In the genomic region with DNA sequence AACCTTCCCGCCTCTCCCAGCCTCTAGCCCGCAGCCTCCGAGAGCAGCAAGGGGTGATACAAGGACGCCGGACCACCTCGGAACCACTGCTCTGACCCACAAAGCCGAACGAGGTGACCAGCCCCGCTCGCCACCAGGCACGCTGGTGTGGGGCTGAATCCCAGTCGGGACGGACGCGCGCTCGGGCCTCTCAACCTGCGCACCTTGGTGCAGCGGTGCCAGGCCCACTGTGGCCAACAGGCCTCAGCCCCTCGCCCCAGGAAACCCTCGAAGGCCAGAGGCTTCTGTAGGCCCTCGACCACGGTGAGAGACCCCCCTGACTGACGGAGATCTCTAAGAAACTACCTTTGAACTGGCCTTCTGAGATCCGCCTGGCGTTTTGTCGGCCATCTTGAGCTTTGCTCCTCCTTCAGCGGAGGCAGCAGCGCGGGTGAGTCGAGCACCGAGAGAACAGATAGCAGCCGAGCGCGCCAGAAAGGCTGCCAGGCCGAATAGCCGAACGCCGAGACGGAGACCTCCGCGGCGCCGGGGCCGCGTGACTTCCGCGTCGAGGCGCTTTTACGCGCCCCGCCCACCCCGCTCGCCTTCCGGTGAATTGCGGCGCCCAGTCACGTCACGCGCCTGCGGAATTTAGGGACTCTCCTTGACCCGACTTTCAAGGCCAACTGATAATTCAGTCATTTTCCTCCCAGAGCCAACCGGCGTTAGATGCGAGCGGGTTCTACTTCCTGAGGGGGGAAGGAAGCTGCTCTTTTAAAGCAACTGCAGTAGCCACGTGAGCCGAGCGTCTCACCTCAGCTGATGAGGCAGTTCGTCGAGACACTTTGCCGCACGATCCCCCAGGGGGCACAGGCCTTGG, we compare ENCODE assay signal across 1 mouse cellular context.
TF ChIP-seq lines count a peak whose summit lies in the region.

A gene (minus strand): TSS at position 525 of the 859 bp plus-strand sequence.

TF ChIP-seq in CH12.LX, 34 proteins besides CTCF, POLR2A, EP300 and RAD21 (continued from another document):
- TF ChIP-seq UBTF (IDR thresholded peaks at IDR 0.05; ENCODE audit: low read depth, low read length) (no peak), TBP (conservative IDR thresholded peaks at IDR 0.05; ENCODE audit: low read depth, low read length) (peak; percentile 65), HCFC1 (IDR thresholded peaks at IDR 0.05; ENCODE audit: low read depth, low read length) (peak; percentile 90), BHLHE40 (IDR thresholded peaks at IDR 0.05; ENCODE audit: low read depth, low read length) (peak; percentile 98), SMC3 (IDR thresholded peaks at IDR 0.05; ENCODE audit: low read depth, low read length) (no peak), ZC3H11A (IDR thresholded peaks at IDR 0.05; ENCODE audit: low read depth, low read length) (no peak), TCF12 (IDR thresholded peaks at IDR 0.05; ENCODE audit: low read depth, low read length) (peak; percentile 80), POLR2AphosphoS2 (IDR thresholded peaks at IDR 0.05; ENCODE audit: low read depth, low read length) (peak; percentile 54; the same call in 1 of the 2 replicates), JUND (conservative IDR thresholded peaks at IDR 0.05; ENCODE audit: low read depth, low read length) (no peak), MAX (IDR thresholded peaks at IDR 0.05; ENCODE audit: low read length) (peak; percentile 97), E2F4 (IDR thresholded peaks at IDR 0.05; ENCODE audit: insufficient replicate concordance, low read depth, low read length) (peak; percentile 96), ETS1 (conservative IDR thresholded peaks at IDR 0.05; ENCODE audit: low read depth, low read length) (peak; percentile 90), RCOR1 (conservative IDR thresholded peaks at IDR 0.05; ENCODE audit: low read depth, low read length) (peak; percentile 75; the same call in 1 of the 2 replicates), NELFE (IDR thresholded peaks at IDR 0.05; ENCODE audit: low read depth, low read length) (peak; percentile 63; the same call in 1 of the 2 replicates), MAZ (IDR thresholded peaks at IDR 0.05; ENCODE audit: low read depth, low read length) (no peak), MEF2A (IDR thresholded peaks at IDR 0.05; ENCODE audit: borderline replicate concordance, low read depth, low read length) (peak; percentile 65; the same call in 1 of the 2 replicates), MXI1 (IDR thresholded peaks at IDR 0.05; ENCODE audit: low read depth, low read length) (peak; percentile 95), USF2 (conservative IDR thresholded peaks at IDR 0.05; ENCODE audit: low read depth, low read length) (peak; percentile 66), CHD1 (IDR thresholded peaks at IDR 0.05; ENCODE audit: low read depth, low read length) (0 out of 2 replicates have a peak, but pooled peaks have one; percentile 38)
